9 mouse cellular contexts compared by ENCODE assay signal in genomic region chr5:102110031-102110430, GRCm38 (mm10). TPM values are rescaled to one million over a fixed set of nuclear protein-coding genes. Genes with fewer than 3 reads are reported as not detected.
DNase-seq lines count a peak whose midpoint lies in the region; ATAC-seq lines count a peak whose summit lies in the region.
"Had no signal": no experiment of that assay in that cellular context is flagged by ENCODE, and none has a peak within 500 bp of the region (broad histone marks: within the 10 kb centered on the region; RNA-seq: fewer than 3 reads in every experiment).

No protein-coding gene starts in this region.

- no peaks in the 10 kb centered on the region for H3K36me3 ChIP-seq in neural tube, embryonic 12.5 days
- no peaks in the 10 kb centered on the region for H3K36me3 ChIP-seq in hindbrain, embryonic 15.5 days
- H3K36me3 ChIP-seq: kidney, embryonic 15.5 days had no signal

- WGBS in neural tube, embryonic 12.5 days, result 59% methylated on average over 7 of the region's 7 CpGs
- WGBS in hindbrain, embryonic 15.5 days, result 31% methylated on average over 7 of the region's 7 CpGs

- H3K4me1 ChIP-seq in neural tube, embryonic 12.5 days, result no peaks in the 10 kb centered on the region; the same call in 1 of the 2 replicates
- H3K4me1 ChIP-seq in hindbrain, embryonic 15.5 days (replicated peaks), result peaks cover 37% of the 10 kb centered on the region
- H3K4me1 ChIP-seq: kidney, embryonic 15.5 days had no signal

- H3K9me3 ChIP-seq in neural tube, embryonic 12.5 days, result no peaks in the 10 kb centered on the region
- H3K9me3 ChIP-seq in hindbrain, embryonic 15.5 days, result no peaks in the 10 kb centered on the region
- H3K9me3 ChIP-seq: kidney, embryonic 15.5 days had no signal

- 0 out of 2 replicates have a peak, but pooled peaks have one; percentile 33 for ATAC-seq in neural tube, embryonic 12.5 days (ENCODE audit: low FRiP score, low read depth)
- ATAC-seq in hindbrain, embryonic 15.5 days (ENCODE audit: low FRiP score, low read depth), result peak; percentile 75

- no peak overlapping the region for H3K4me2 ChIP-seq in neural tube, embryonic 12.5 days (replicated peaks)
- H3K4me2 ChIP-seq in hindbrain, embryonic 15.5 days, result no peak overlapping the region
- H3K4me2 ChIP-seq: kidney, embryonic 15.5 days had no signal

- no peak overlapping the region for H3K9ac ChIP-seq in neural tube, embryonic 12.5 days
- no peak overlapping the region for H3K9ac ChIP-seq in hindbrain, embryonic 15.5 days
- H3K9ac ChIP-seq: kidney, embryonic 15.5 days had no signal

- no peak overlapping the region for H3K27ac ChIP-seq in neural tube, embryonic 12.5 days
- peak overlapping the region; percentile 50 for H3K27ac ChIP-seq in hindbrain, embryonic 15.5 days (replicated peaks)
- H3K27ac ChIP-seq: kidney, embryonic 15.5 days had no signal

- H3K27me3 ChIP-seq in neural tube, embryonic 12.5 days (replicated peaks), result no peaks in the 10 kb centered on the region
- H3K27me3 ChIP-seq in hindbrain, embryonic 15.5 days, result no peaks in the 10 kb centered on the region
- H3K27me3 ChIP-seq: kidney, embryonic 15.5 days had no signal

- no peak overlapping the region for H3K4me3 ChIP-seq in neural tube, embryonic 12.5 days
- no peak overlapping the region for H3K4me3 ChIP-seq in hindbrain, embryonic 15.5 days
- H3K4me3 ChIP-seq: kidney, embryonic 15.5 days had no signal

- no peak for DNase-seq in neural tube, embryonic 10.5 days (ENCODE audit: extremely low spot score, low spot score)
- DNase-seq in left cerebral cortex, postnatal 36 days (ENCODE audit: low spot score in 2 of 2), result peak; percentile 80 to 82
- no peak for DNase-seq in Muller cell, postnatal 12 days (ENCODE audit: inconsistent ontology term)
- DNase-seq in lung, postnatal 10 days, result no peak
- no peak for DNase-seq in B cell, adult 2 months
- DNase-seq in lung, postnatal 25 days (ENCODE audit: low spot score), result no peak

- intact Hi-C loops in left cerebral cortex, postnatal 36 days (cut with DNase I), result no loop called here

RNA-seq across cellular contexts. Expression of gene Wdfy3, which starts 40.3 kb away (rescaled TPM):
- 34.1 and 36.5 TPM in 2 replicates for polyA plus RNA-seq in neural tube, embryonic 12.5 days (2016; fragmentation: Nextera tagmentation; extraction: Ambion mirVana)
- polyA plus RNA-seq in hindbrain, embryonic 15.5 days (2015; fragmentation: Nextera tagmentation; extraction: Ambion mirVana), result 27.4 and 29.8 TPM in 2 replicates
- total RNA-seq in left cerebral cortex, postnatal 36 days (2021), result 100 to 1,000 TPM; 129 to 140 TPM

Comparison
In these comparisons a context has a peak if more than half of its experiments do, and no peak if none do; other contexts are left out.
1. DNase-seq: peak in left cerebral cortex, postnatal 36 days (2 of 2); none in neural tube, embryonic 10.5 days (single experiment), Muller cell, postnatal 12 days (single experiment), lung, postnatal 10 days (single experiment), B cell, adult 2 months (0 of 2) and lung, postnatal 25 days (single experiment).